Mouse (Mus musculus) forebrain, embryonic 11.5 days (tissue): Measurements from ENCODE around the gene Arid5b. TPM values are rescaled to one million over a fixed set of nuclear protein-coding genes. Genes with fewer than 3 reads are reported as not detected.

ENCODE experiments used
- ATAC-seq: fragments of 200-750 bp; cut with Nextera tagmentation; replicated peaks from 2 replicates; pipeline ENCODE4 v1.8.0; 2017; ENCODE audit warnings: moderate TSS enrichment; ENCODE audit not compliant: low FRiP score
- DNase-seq: peaks from one replicate; pipeline ENCODE4 v3.0.0-alpha.2; 2017; ENCODE audit warnings: low spot score
- H3K27ac ChIP-seq: fragments of 300-500 bp; sonication (generic); 2 replicates; pipeline ENCODE4 v1.5.1; 2014; ENCODE audit warnings: low read depth, low read length
- H3K27me3 ChIP-seq: fragments of 300-500 bp; sonication (generic); 2 replicates; pipeline ENCODE4 v1.6.1; 2014; ENCODE audit warnings: mild to moderate bottlenecking, low read length, mixed read lengths; ENCODE audit not compliant: control insufficient read depth, insufficient read depth
- H3K36me3 ChIP-seq: fragments of 300-500 bp; sonication (generic); 2 replicates; pipeline ENCODE4 v1.6.1; 2014; ENCODE audit warnings: mild to moderate bottlenecking, low read length, moderate library complexity, mixed read lengths; ENCODE audit not compliant: control insufficient read depth, insufficient read depth
- H3K4me1 ChIP-seq: fragments of 300-500 bp; sonication (generic); replicated peaks from 2 replicates; pipeline ENCODE4 v1.6.1; 2014; ENCODE audit warnings: low read length, mixed read lengths; ENCODE audit not compliant: control insufficient read depth, insufficient read depth
- H3K4me2 ChIP-seq: fragments of 300-500 bp; sonication (generic); 2 replicates; pipeline ENCODE4 v1.6.1; 2014; ENCODE audit warnings: low read depth, mild to moderate bottlenecking, low read length, moderate library complexity, mixed read lengths; ENCODE audit not compliant: severe bottlenecking
- H3K4me3 ChIP-seq: fragments of 300-500 bp; sonication (generic); 2 replicates; pipeline ENCODE4 v1.5.1; 2014; ENCODE audit warnings: low read depth, low read length
- H3K9ac ChIP-seq: fragments of 300-500 bp; sonication (generic); 2 replicates; pipeline ENCODE4 v1.6.1; 2014; ENCODE audit warnings: low read length
- H3K9me3 ChIP-seq: fragments of 300-500 bp; sonication (generic); 2 replicates; pipeline ENCODE4 v1.6.1; 2016; ENCODE audit warnings: low read length, mixed read lengths; ENCODE audit not compliant: control insufficient read depth
- WGBS: fragments of 180-500 bp; shearing (Covaris S2); extraction: QIAGEN DNeasy Blood & Tissue Kit; methylation state at CpG from one replicate; pipeline ENCODE4 v1.1.7; 2014; 5-methylcytosine and 5-hydroxymethylcytosine counted together
- polyA plus RNA-seq: library from polyadenylated mRNA; unstranded; fragments of >200 nt; fragmentation: Nextera tagmentation; extraction: Ambion mirVana; gene quantifications from 2 replicates; pipeline ENCODE4 v1.2.1, GENCODE M21; 2014

Arid5b gene
- polyA plus RNA-seq, 1 experiment from 2014 or later: 17.1 TPM

DNA sequence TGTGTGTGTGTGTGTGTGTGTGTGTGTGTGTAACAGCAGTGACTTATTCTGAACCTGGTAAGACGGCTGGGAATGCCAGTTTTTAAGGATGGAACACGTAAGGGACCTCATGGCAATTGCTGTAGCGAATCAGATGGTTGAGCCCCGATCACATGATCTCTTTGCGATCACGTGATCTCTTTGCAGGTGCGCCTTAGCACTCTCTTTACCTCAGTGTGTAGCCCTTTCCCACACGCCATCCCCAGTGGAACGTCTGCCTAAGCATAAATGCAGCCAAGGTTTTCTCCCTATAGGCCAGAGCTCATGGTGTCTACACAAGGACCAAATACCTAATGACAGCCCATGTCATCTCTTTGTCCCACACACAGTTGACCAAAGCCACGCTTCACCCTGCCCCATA, 97.4 kb downstream of the Arid5b start:
- no peak overlapping the region for H3K9ac ChIP-seq
- no peak overlapping the region for H3K4me3 ChIP-seq
- no peak overlapping the region for H3K27ac ChIP-seq
- no peaks in the 10 kb centered on the region for H3K9me3 ChIP-seq
- DNase-seq (no peak), ATAC-seq (no peak)
- H3K36me3 ChIP-seq: no peaks in the 10 kb centered on the region
- no peaks in the 10 kb centered on the region for H3K27me3 ChIP-seq
- 95% methylated on average over 10 of the region's 10 CpGs for WGBS
- H3K4me2 ChIP-seq: no peak overlapping the region
- no peaks in the 10 kb centered on the region for H3K4me1 ChIP-seq

DNA sequence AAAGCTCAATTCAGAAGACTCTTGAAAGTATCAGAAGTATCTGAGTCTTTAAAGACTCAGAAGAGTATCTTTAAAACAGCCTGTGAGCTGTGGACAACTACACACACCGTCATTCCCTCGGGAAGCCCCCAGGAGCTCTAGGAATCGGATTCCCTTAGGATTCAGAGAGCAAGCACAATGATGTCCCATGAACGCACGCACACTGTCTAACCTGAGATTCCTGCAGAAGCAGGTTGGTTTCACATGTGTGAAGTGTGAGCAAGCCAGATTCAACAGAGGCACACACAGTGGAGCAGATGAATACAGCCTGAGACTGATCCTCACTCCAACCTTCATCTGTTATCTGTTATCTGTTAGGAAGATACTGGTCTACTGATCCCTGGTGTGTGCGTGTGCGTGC, 97.8 kb downstream of the Arid5b start:
- Histone ChIP-seq H3K27ac (no peak overlapping the region), H3K9ac (no peak overlapping the region), H3K9me3 (no peaks in the 10 kb centered on the region), H3K36me3 (no peaks in the 10 kb centered on the region), H3K4me1 (no peaks in the 10 kb centered on the region), H3K4me3 (no peak overlapping the region), H3K4me2 (no peak overlapping the region), H3K27me3 (no peaks in the 10 kb centered on the region)
- DNase-seq (no peak), ATAC-seq (no peak)
- WGBS: 94% methylated on average over 7 of the region's 7 CpGs

DNA sequence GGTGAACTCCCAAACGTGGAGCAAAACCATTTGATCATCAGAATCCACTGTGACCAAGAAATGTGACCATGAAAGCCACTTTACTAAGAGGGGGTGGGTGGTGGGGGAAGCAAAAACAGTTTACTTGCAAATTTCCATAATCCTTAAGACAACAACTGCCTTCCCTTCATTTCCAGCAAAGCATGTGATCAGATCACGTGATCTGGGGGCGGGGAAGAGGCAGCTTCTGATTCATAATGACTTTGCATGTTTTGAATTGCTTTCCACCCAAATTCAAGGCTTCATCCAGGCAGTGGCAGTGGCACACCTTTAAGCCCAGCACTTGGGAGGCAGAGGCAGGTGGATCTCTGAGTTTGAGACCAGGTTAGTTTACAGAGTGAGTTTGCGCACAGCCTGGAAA, 98.4 kb downstream of the Arid5b start:
- Histone ChIP-seq H3K27ac (no peak overlapping the region), H3K4me1 (no peaks in the 10 kb centered on the region), H3K4me3 (no peak overlapping the region), H3K27me3 (no peaks in the 10 kb centered on the region), H3K36me3 (no peaks in the 10 kb centered on the region), H3K9ac (no peak overlapping the region), H3K9me3 (no peaks in the 10 kb centered on the region), H3K4me2 (no peak overlapping the region)
- 77% methylated on average over 4 of the region's 4 CpGs for WGBS
- DNase-seq: no peak
- ATAC-seq: no peak

DNA sequence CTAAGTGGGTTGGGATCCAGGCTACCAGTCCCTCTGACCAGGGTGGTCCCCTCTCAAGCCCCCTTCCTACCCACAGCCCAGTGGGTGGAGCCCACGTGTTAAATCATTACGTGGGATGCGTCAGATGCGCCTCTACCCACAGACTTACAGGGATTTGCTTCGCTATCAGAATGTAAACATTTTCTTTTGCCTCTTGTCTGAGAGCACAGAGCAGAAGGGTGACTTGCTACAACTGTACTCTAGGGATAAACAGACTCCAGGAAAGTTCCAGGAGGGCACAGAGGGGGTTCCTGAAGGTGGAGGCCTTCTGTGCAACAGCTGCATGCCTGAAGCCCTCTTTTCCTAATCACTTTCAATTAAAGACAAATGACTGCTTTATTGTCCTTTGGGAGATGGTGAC, 98.8 kb downstream of the Arid5b start:
- Histone ChIP-seq H3K36me3 (no peaks in the 10 kb centered on the region), H3K27ac (no peak overlapping the region), H3K4me3 (no peak overlapping the region), H3K4me2 (no peak overlapping the region), H3K9me3 (no peaks in the 10 kb centered on the region), H3K9ac (no peak overlapping the region), H3K27me3 (no peaks in the 10 kb centered on the region), H3K4me1 (no peaks in the 10 kb centered on the region)
- WGBS: 70% methylated on average over 5 of the region's 5 CpGs
- DNase-seq (no peak), ATAC-seq (no peak)

DNA sequence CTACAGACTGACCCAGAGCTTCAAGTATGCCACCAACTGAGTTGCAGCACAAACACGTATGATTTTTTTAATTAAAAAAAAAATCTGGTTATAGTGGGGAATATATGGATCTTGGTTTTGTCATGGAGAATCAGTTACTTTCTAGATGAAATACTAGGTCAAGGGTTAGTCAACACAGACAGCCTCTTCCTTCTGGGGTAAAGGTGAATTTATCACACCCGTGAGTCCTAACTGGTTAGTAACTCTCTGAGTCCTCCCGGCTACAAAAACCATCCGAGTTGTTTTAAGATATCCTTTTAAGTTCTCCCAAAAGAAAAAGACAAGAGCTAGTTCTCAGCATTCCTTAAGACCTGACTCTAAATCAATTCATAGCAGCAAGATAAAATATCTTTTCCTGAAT, 99.2 kb downstream of the Arid5b start:
- no peaks in the 10 kb centered on the region for H3K36me3 ChIP-seq
- no peaks in the 10 kb centered on the region for H3K27me3 ChIP-seq
- ATAC-seq: no peak
- no peak overlapping the region for H3K9ac ChIP-seq
- no peak for DNase-seq
- H3K4me2 ChIP-seq: no peak overlapping the region
- no peaks in the 10 kb centered on the region for H3K4me1 ChIP-seq
- no peak overlapping the region for H3K27ac ChIP-seq
- H3K4me3 ChIP-seq: no peak overlapping the region
- WGBS: 79% methylated on average over 4 of the region's 4 CpGs
- H3K9me3 ChIP-seq: no peaks in the 10 kb centered on the region

DNA sequence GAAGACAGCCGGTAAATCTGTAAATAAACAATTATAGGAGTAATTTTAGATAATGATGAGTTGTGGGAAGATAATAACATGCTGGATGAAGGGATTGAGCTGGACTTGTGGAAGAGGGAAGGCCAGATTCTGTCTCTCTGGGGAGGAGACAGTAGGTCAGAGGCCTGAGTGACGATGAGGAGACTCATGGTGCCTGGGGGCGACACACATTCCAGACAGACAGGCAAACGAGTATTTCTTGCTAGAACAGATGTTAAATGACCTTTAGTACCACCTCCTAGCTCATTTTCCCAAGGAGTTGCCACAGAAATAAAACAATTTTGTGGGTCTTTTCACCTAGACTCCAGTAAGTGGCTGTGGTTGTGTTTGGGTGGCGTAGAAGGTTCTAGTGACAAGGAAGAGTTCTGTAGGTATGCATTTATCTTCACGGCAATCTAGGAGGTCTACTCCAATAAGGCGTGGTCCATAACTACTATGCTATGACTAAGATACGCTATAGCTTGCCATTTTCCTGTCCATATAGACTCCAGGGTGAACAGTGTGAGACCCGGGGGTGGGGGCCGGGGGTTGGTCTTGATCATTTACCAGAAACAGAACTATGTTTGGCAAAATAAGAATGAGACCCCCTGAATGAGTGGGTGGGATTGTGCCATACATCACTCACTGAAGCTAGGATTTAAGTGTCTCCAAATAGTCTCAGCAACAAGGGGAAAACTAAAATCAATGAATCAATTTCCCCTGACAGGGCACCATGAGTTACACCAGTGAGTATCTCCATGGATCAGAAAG, 100.6 kb downstream of the Arid5b start:
- no peak overlapping the region for H3K4me2 ChIP-seq
- no peak overlapping the region for H3K9ac ChIP-seq
- H3K36me3 ChIP-seq: no peaks in the 10 kb centered on the region
- no peaks in the 10 kb centered on the region for H3K27me3 ChIP-seq
- DNase-seq (no peak), ATAC-seq (no peak)
- no peak overlapping the region for H3K4me3 ChIP-seq
- H3K27ac ChIP-seq: no peak overlapping the region
- H3K4me1 ChIP-seq: no peaks in the 10 kb centered on the region
- no peaks in the 10 kb centered on the region for H3K9me3 ChIP-seq
- WGBS: 87% methylated on average over 10 of the region's 10 CpGs

DNA sequence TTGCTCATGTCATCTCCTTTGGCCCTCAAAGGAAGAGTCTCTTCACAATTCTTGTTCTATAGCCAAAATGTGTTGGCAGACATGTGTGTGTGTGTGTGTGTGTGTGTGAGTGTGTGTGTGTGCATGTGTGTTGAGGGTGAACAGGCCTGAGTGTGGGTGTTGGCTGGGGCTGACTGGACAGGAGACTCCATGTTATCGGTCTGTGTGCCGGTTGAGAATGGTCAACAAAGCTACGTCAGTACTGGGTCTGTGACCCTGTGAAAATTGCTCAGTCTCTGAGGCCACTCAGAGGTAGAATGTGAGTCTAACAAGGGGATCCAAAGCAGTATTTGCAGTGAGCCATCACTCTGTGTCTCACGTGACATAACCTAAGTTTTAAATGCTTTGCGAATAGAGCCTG, 102.7 kb downstream of the Arid5b start:
- H3K36me3 ChIP-seq: no peaks in the 10 kb centered on the region
- H3K9ac ChIP-seq: no peak overlapping the region
- 89% methylated on average over 5 of the region's 5 CpGs for WGBS
- H3K9me3 ChIP-seq: no peaks in the 10 kb centered on the region
- no peaks in the 10 kb centered on the region for H3K27me3 ChIP-seq
- H3K4me3 ChIP-seq: no peak overlapping the region
- H3K4me1 ChIP-seq: no peaks in the 10 kb centered on the region
- no peak overlapping the region for H3K4me2 ChIP-seq
- DNase-seq (no peak), ATAC-seq (no peak)
- no peak overlapping the region for H3K27ac ChIP-seq

DNA sequence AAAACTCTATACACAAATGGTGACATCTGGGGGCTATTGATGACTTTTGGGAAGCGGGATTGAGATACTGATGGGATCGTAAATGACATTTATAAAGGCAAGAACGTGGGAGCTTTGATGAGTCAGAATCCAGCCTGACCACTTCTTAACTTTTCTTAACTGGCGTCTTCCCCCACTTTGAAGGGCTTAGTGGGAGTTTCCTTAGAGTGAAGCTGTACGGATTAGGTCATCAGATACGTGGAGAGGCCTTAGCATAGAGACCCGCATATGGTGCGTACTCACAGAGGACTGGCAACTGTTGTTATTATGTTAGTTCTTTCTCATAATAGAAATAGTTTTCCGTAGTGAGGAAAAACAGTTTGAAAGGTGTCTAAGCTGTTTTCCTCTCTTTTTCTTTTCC, 104.9 kb downstream of the Arid5b start:
- Histone ChIP-seq H3K36me3 (no peaks in the 10 kb centered on the region), H3K4me3 (no peak overlapping the region), H3K4me1 (no peaks in the 10 kb centered on the region), H3K9me3 (no peaks in the 10 kb centered on the region), H3K9ac (no peak overlapping the region), H3K27me3 (no peaks in the 10 kb centered on the region), H3K4me2 (no peak overlapping the region), H3K27ac (no peak overlapping the region)
- WGBS: 92% methylated on average over 9 of the region's 9 CpGs
- no peak for DNase-seq
- ATAC-seq: no peak

DNA sequence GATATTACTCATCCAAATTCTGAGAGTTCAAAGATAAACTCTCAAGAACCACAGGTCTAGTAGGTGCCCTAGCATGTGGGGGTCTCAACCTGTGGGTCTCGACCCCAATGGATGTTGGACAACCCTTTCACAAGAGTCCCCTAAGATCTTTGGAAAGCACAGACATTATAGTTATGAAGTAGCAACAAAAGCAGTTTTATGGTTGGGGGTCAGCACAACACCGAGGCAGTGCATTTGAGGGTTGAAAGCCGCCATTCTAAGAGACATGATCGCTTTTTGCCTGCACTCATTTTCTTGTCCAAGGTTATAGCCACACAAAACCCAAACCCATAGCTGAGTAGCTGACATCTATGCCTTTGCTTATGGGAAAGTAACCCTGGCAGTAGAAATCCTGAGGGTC, 105.6 kb downstream of the Arid5b start:
- no peak overlapping the region for H3K4me3 ChIP-seq
- no peak overlapping the region for H3K4me2 ChIP-seq
- WGBS: 96% methylated on average over 4 of the region's 4 CpGs
- no peaks in the 10 kb centered on the region for H3K36me3 ChIP-seq
- no peaks in the 10 kb centered on the region for H3K27me3 ChIP-seq
- DNase-seq (no peak), ATAC-seq (no peak)
- no peaks in the 10 kb centered on the region for H3K4me1 ChIP-seq
- H3K9me3 ChIP-seq: no peaks in the 10 kb centered on the region
- no peak overlapping the region for H3K9ac ChIP-seq
- H3K27ac ChIP-seq: no peak overlapping the region
